Mouse (Mus musculus): ENCODE data around the gene Gm20388.

- TF ChIP-seq CTCF (IDR thresholded peaks at IDR 0.05; ENCODE audit: insufficient read depth, low read depth, low read length) (no peak), POLR2A (IDR thresholded peaks at IDR 0.05; ENCODE audit: insufficient read depth, low read depth, low read length) (no peak)
Measured at GRCm38 (mm10) chr8:122186363-122186974, 2275.8 kb downstream of the Gm20388 start.

Measured in olfactory bulb, adult 2 months (tissue).